ENCODE assay signal across 7 mouse cellular contexts in genomic region chr4:106228534-106228933, GRCm38 (mm10).
A peak's percentile ranks its signal among the peaks of the same experiment; 100 is the strongest.
DNase-seq lines count a peak whose midpoint lies in the region; ATAC-seq lines count a peak whose summit lies in the region.

No protein-coding gene starts in this region.

- DNase-seq in ZHBTc4 (ENCODE audit: low read depth, low spot score), result peak; percentile 79
- peak; percentile 83 to 89 for DNase-seq in cerebellum, postnatal 25 days
- peak; percentile 82 for DNase-seq in gastrocnemius, adult 18-20 months (ENCODE audit: low spot score)
- peak; percentile 82 for DNase-seq in intestine, embryonic 14.5 days (ENCODE audit: low spot score)
- DNase-seq in left cerebral cortex, postnatal 10 days (ENCODE audit: extremely low spot score in 1 of 2, low spot score in 2 of 2), result peak; percentile 70 to 73
- DNase-seq in right cerebral cortex, postnatal 36 days (ENCODE audit: low spot score in 2 of 2), result peak; percentile 44 to 62

- no peak overlapping the region for H3K9ac ChIP-seq in intestine, embryonic 14.5 days (ENCODE audit: low read length)

- 0 out of 2 replicates have a peak, but pooled peaks cover 5% of the 10 kb centered on the region for H3K4me1 ChIP-seq in intestine, embryonic 14.5 days (replicated peaks; ENCODE audit: control insufficient read depth, insufficient read depth, low read length)

- no peak overlapping the region for H3K4me3 ChIP-seq in intestine, embryonic 14.5 days (ENCODE audit: low read depth, low read length)

- WGBS in intestine, embryonic 14.5 days, result 42% methylated on average over 9 of the region's 9 CpGs

- H3K9me3 ChIP-seq in intestine, embryonic 14.5 days (ENCODE audit: control insufficient read depth, low read length), result no peaks in the 10 kb centered on the region; the same call in 1 of the 2 replicates

- H3K27me3 ChIP-seq in intestine, embryonic 14.5 days (replicated peaks; ENCODE audit: control insufficient read depth, insufficient read depth, low read length), result no peaks in the 10 kb centered on the region

- peak; percentile 80 for ATAC-seq in intestine, embryonic 14.5 days (replicated peaks; ENCODE audit: low FRiP score, low TSS enrichment, low read depth)
- peak; percentile 51 for ATAC-seq in megakaryocyte-erythroid progenitor cell, adult 5-6 weeks (replicated peaks; ENCODE audit: low FRiP score, low TSS enrichment, poor library complexity, severe bottlenecking)

- H3K36me3 ChIP-seq in intestine, embryonic 14.5 days (ENCODE audit: control insufficient read depth, insufficient read depth, low read length), result no peaks in the 10 kb centered on the region

- H3K27ac ChIP-seq in intestine, embryonic 14.5 days (ENCODE audit: low read depth), result no peak overlapping the region

- H3K4me2 ChIP-seq in intestine, embryonic 14.5 days (ENCODE audit: low read length), result no peak overlapping the region

- intact Hi-C loops in left cerebral cortex, postnatal 10 days (cut with DNase I), result loop anchor here (2.0 to 10.0 kb wide), 2 partner anchors 146 to 1194 kb away; no protein-coding TSS in a partner anchor
